Mouse (Mus musculus) liver, embryonic 12.5 days (tissue): ENCODE measurements around the gene Prdm16. TPM values are rescaled to one million over a fixed set of nuclear protein-coding genes. Genes with fewer than 3 reads are reported as not detected.

ENCODE experiments used
- ATAC-seq: fragments of 200-750 bp; cut with Nextera tagmentation; 2 replicates; pipeline ENCODE4 v1.8.0; 2017; ENCODE audit warnings: moderate number of reproducible peaks, mild to moderate bottlenecking, moderate library complexity
- H3K27ac ChIP-seq: fragments of 300-500 bp; sonication (generic); 2 replicates; pipeline ENCODE4 v1.5.1; 2016; ENCODE audit warnings: mild to moderate bottlenecking
- H3K27me3 ChIP-seq: fragments of 300-500 bp; sonication (generic); replicated peaks from 2 replicates; pipeline ENCODE4 v1.6.1; 2016; ENCODE audit warnings: mild to moderate bottlenecking, moderate library complexity
- H3K36me3 ChIP-seq: fragments of 300-500 bp; sonication (generic); 2 replicates; pipeline ENCODE4 v1.6.1; 2016; ENCODE audit warnings: mild to moderate bottlenecking, moderate library complexity
- H3K4me1 ChIP-seq: fragments of 300-500 bp; sonication (generic); 2 replicates; pipeline ENCODE4 v1.6.1; 2016
- H3K4me2 ChIP-seq: fragments of 300-500 bp; sonication (generic); 2 replicates; pipeline ENCODE4 v1.6.1; 2016; ENCODE audit warnings: mild to moderate bottlenecking, moderate library complexity
- H3K4me3 ChIP-seq: fragments of 300-500 bp; sonication (generic); 2 replicates; pipeline ENCODE4 v1.5.1; 2016; ENCODE audit warnings: mild to moderate bottlenecking, moderate library complexity
- H3K9ac ChIP-seq: fragments of 300-500 bp; sonication (generic); 2 replicates; pipeline ENCODE4 v1.6.1; 2016; ENCODE audit warnings: mild to moderate bottlenecking, moderate library complexity
- H3K9me3 ChIP-seq: fragments of 300-500 bp; sonication (generic); replicated peaks from 2 replicates; pipeline ENCODE4 v1.6.1; 2016; ENCODE audit warnings: mild to moderate bottlenecking, moderate library complexity
- WGBS: fragments of 180-500 bp; shearing (Covaris S2); methylation state at CpG from one replicate; pipeline ENCODE4 v1.1.7; 2016; ENCODE audit not compliant: insufficient replicate concordance; 5-methylcytosine and 5-hydroxymethylcytosine counted together
- polyA plus RNA-seq: library from polyadenylated mRNA; unstranded; fragments of >200 nt; fragmentation: Nextera tagmentation; extraction: Ambion mirVana; gene quantifications from 2 replicates; pipeline ENCODE4 v1.2.1, GENCODE M21; 2016

The Prdm16 gene
- polyA plus RNA-seq, 1 experiment from 2014 or later, result 2.4 TPM

- Histone ChIP-seq H3K9me3 (no peaks in the 10 kb centered on the region), H3K9ac (peak overlapping the region; percentile 54), H3K27me3 (peaks cover 4% of the 10 kb centered on the region; the same call in 1 of the 2 replicates), H3K4me2 (peak overlapping the region; percentile 65), H3K4me1 (peaks cover 49% of the 10 kb centered on the region), H3K4me3 (peak overlapping the region; percentile 27), H3K27ac (peak overlapping the region; percentile 83), H3K36me3 (no peaks in the 10 kb centered on the region)
- ATAC-seq, result no peak
- WGBS, result 56% methylated on average over 4 of the region's 4 CpGs
These were observed 93.5 kb downstream of the Prdm16 start for GRCm38 (mm10) chr4:154543128-154543527.

- peak overlapping the region; percentile 27 for H3K4me3 ChIP-seq
- no peaks in the 10 kb centered on the region for H3K36me3 ChIP-seq
- H3K4me2 ChIP-seq, result peak overlapping the region; percentile 65
- ATAC-seq, result peak; percentile 53
- H3K27me3 ChIP-seq, result peaks cover 4% of the 10 kb centered on the region; the same call in 1 of the 2 replicates
- H3K9ac ChIP-seq, result peak overlapping the region; percentile 54
- no peaks in the 10 kb centered on the region for H3K9me3 ChIP-seq
- H3K27ac ChIP-seq, result peak overlapping the region; percentile 83
- 12% methylated on average over 5 of the region's 5 CpGs for WGBS
- peaks cover 52% of the 10 kb centered on the region for H3K4me1 ChIP-seq
These were observed 94.1 kb downstream of the Prdm16 start for GRCm38 (mm10) chr4:154542568-154542967.

- peak overlapping the region; percentile 83 for H3K27ac ChIP-seq
- ATAC-seq, result peak; percentile 94
- H3K4me2 ChIP-seq, result peak overlapping the region; percentile 65
- H3K27me3 ChIP-seq, result no peaks in the 10 kb centered on the region; the same call in 1 of the 2 replicates
- no peaks in the 10 kb centered on the region for H3K9me3 ChIP-seq
- no peaks in the 10 kb centered on the region for H3K36me3 ChIP-seq
- H3K4me3 ChIP-seq, result peak overlapping the region; percentile 27
- WGBS, result 15% methylated on average over 9 of the region's 9 CpGs
- H3K9ac ChIP-seq, result peak overlapping the region; percentile 54
- H3K4me1 ChIP-seq, result peaks cover 60% of the 10 kb centered on the region
These were observed 94.9 kb downstream of the Prdm16 start for GRCm38 (mm10) chr4:154541632-154542276.

GRCm38 (mm10) chr4:154540671-154541070 is 96.0 kb downstream of the Prdm16 start:
- no peaks in the 10 kb centered on the region for H3K9me3 ChIP-seq
- peaks cover 62% of the 10 kb centered on the region for H3K4me1 ChIP-seq
- no peaks in the 10 kb centered on the region; the same call in 1 of the 2 replicates for H3K27me3 ChIP-seq
- no peak overlapping the region for H3K9ac ChIP-seq
- ATAC-seq, result peak; percentile 11
- peak overlapping the region; percentile 65 for H3K4me2 ChIP-seq
- peak overlapping the region; percentile 83 for H3K27ac ChIP-seq
- peak overlapping the region; percentile 27; the same call in 1 of the 2 replicates for H3K4me3 ChIP-seq
- no peaks in the 10 kb centered on the region for H3K36me3 ChIP-seq
- 52% methylated on average over 10 of the region's 10 CpGs for WGBS

GRCm38 (mm10) chr4:154539703-154540102 is 97.0 kb downstream of the Prdm16 start:
- peaks cover 62% of the 10 kb centered on the region for H3K4me1 ChIP-seq
- H3K27ac ChIP-seq, result no peak overlapping the region
- H3K4me3 ChIP-seq, result no peak overlapping the region
- no peaks in the 10 kb centered on the region for H3K36me3 ChIP-seq
- H3K9me3 ChIP-seq, result no peaks in the 10 kb centered on the region
- H3K9ac ChIP-seq, result no peak overlapping the region
- no peak overlapping the region for H3K4me2 ChIP-seq
- ATAC-seq, result no peak
- no peaks in the 10 kb centered on the region; the same call in 1 of the 2 replicates for H3K27me3 ChIP-seq
- 83% methylated on average over 12 of the region's 12 CpGs for WGBS

- peaks cover 54% of the 10 kb centered on the region for H3K4me1 ChIP-seq
- no peaks in the 10 kb centered on the region for H3K9me3 ChIP-seq
- no peaks in the 10 kb centered on the region for H3K27me3 ChIP-seq
- ATAC-seq, result no peak
- no peaks in the 10 kb centered on the region for H3K36me3 ChIP-seq
- WGBS, result 75% methylated on average over 4 of the region's 4 CpGs
- H3K4me3 ChIP-seq, result no peak overlapping the region
- no peak overlapping the region for H3K4me2 ChIP-seq
- no peak overlapping the region for H3K27ac ChIP-seq
- no peak overlapping the region for H3K9ac ChIP-seq
These were observed 97.9 kb downstream of the Prdm16 start for GRCm38 (mm10) chr4:154538727-154539126.

GRCm38 (mm10) chr4:154536110-154536509 is 100.6 kb downstream of the Prdm16 start:
- Histone ChIP-seq H3K27me3 (no peaks in the 10 kb centered on the region), H3K9ac (no peak overlapping the region), H3K4me3 (no peak overlapping the region), H3K4me2 (no peak overlapping the region), H3K4me1 (peaks cover 39% of the 10 kb centered on the region), H3K27ac (no peak overlapping the region), H3K9me3 (no peaks in the 10 kb centered on the region), H3K36me3 (no peaks in the 10 kb centered on the region)
- no peak for ATAC-seq
- 62% methylated on average over 5 of the region's 5 CpGs for WGBS

- no peaks in the 10 kb centered on the region for H3K27me3 ChIP-seq
- H3K4me3 ChIP-seq, result no peak overlapping the region
- 27% methylated on average over 4 of the region's 4 CpGs for WGBS
- no peaks in the 10 kb centered on the region for H3K9me3 ChIP-seq
- H3K4me1 ChIP-seq, result peaks cover 23% of the 10 kb centered on the region
- ATAC-seq, result no peak
- no peak overlapping the region for H3K4me2 ChIP-seq
- H3K36me3 ChIP-seq, result no peaks in the 10 kb centered on the region
- H3K27ac ChIP-seq, result no peak overlapping the region
- H3K9ac ChIP-seq, result no peak overlapping the region
These were observed 105.3 kb downstream of the Prdm16 start for GRCm38 (mm10) chr4:154531368-154531767.

- Histone ChIP-seq H3K9ac (no peak overlapping the region), H3K27ac (0 out of 2 replicates have a peak overlapping the region, but pooled peaks have one; percentile 3), H3K4me1 (peaks cover 27% of the 10 kb centered on the region), H3K4me3 (no peak overlapping the region), H3K9me3 (no peaks in the 10 kb centered on the region), H3K36me3 (no peaks in the 10 kb centered on the region), H3K4me2 (no peak overlapping the region), H3K27me3 (no peaks in the 10 kb centered on the region)
- ATAC-seq, result 0 out of 2 replicates have a peak, but pooled peaks have one; percentile 9
- 46% methylated on average over 7 of the region's 7 CpGs for WGBS
These were observed 106.3 kb downstream of the Prdm16 start for GRCm38 (mm10) chr4:154530336-154530735.

- no peak overlapping the region for H3K27ac ChIP-seq
These were observed 109.2 kb downstream of the Prdm16 start for GRCm38 (mm10) chr4:154527506-154527905.

GRCm38 (mm10) chr4:154526351-154526786 is 110.3 kb downstream of the Prdm16 start:
- H3K9me3 ChIP-seq, result no peaks in the 10 kb centered on the region
- no peak for ATAC-seq
- H3K9ac ChIP-seq, result no peak overlapping the region
- WGBS, result 70% methylated on average over 6 of the region's 6 CpGs
- H3K4me2 ChIP-seq, result no peak overlapping the region
- H3K4me3 ChIP-seq, result no peak overlapping the region
- H3K4me1 ChIP-seq, result peaks cover 17% of the 10 kb centered on the region
- H3K27me3 ChIP-seq, result 0 out of 2 replicates have a peak, but pooled peaks cover 5% of the 10 kb centered on the region
- no peak overlapping the region for H3K27ac ChIP-seq
- H3K36me3 ChIP-seq, result no peaks in the 10 kb centered on the region

More at GRCm38 (mm10) chr4:154527506-154527905, 109.2 kb downstream of the Prdm16 start:
- no peak for ATAC-seq
- Histone ChIP-seq H3K27me3 (0 out of 2 replicates have a peak, but pooled peaks cover 5% of the 10 kb centered on the region), H3K9ac (no peak overlapping the region), H3K36me3 (no peaks in the 10 kb centered on the region), H3K4me1 (peaks cover 19% of the 10 kb centered on the region), H3K4me3 (no peak overlapping the region), H3K9me3 (no peaks in the 10 kb centered on the region), H3K4me2 (no peak overlapping the region)
- 68% methylated on average over 9 of the region's 9 CpGs for WGBS

- Histone ChIP-seq H3K9ac (no peak overlapping the region), H3K9me3 (no peaks in the 10 kb centered on the region), H3K4me3 (no peak overlapping the region), H3K27me3 (0 out of 2 replicates have a peak, but pooled peaks cover 8% of the 10 kb centered on the region), H3K36me3 (no peaks in the 10 kb centered on the region), H3K4me1 (peaks cover 3% of the 10 kb centered on the region), H3K27ac (no peak overlapping the region), H3K4me2 (no peak overlapping the region)
- 60% methylated on average over 17 of the region's 17 CpGs for WGBS
- ATAC-seq, result no peak
These were observed 112.8 kb downstream of the Prdm16 start for GRCm38 (mm10) chr4:154523898-154524297.
